Comparison of ENCODE assay signal across 12 mouse cellular contexts in genomic region chr3:141469338-141469737, GRCm38 (mm10). TPM values are rescaled to one million over a fixed set of nuclear protein-coding genes. Genes with fewer than 3 reads are reported as not detected.
DNase-seq lines count a peak whose midpoint lies in the region; ATAC-seq and TF ChIP-seq lines count a peak whose summit lies in the region.
"Had no signal": no experiment of that assay in that cellular context is flagged by ENCODE, and none has a peak within 500 bp of the region (broad histone marks: within the 10 kb centered on the region; RNA-seq: fewer than 3 reads in every experiment).

No protein-coding gene starts in this region.

- TF ChIP-seq CTCF in lung, postnatal 0 days (IDR thresholded peaks at IDR 0.05), result peak; percentile 64

- H3K27me3 ChIP-seq in heart, embryonic 13.5 days (replicated peaks), result peaks cover 15% of the 10 kb centered on the region; the same call in 1 of the 2 replicates
- 0 out of 2 replicates have a peak, but pooled peaks cover 4% of the 10 kb centered on the region for H3K27me3 ChIP-seq in heart, embryonic 12.5 days (replicated peaks)
- H3K27me3 ChIP-seq in lung, postnatal 0 days (replicated peaks; ENCODE audit: insufficient read depth, low read length), result 0 out of 2 replicates have a peak, but pooled peaks cover 8% of the 10 kb centered on the region
- H3K27me3 ChIP-seq in hindbrain, embryonic 10.5 days (ENCODE audit: insufficient read depth, poor library complexity, severe bottlenecking), result peaks cover 29% of the 10 kb centered on the region
- H3K27me3 ChIP-seq: embryonic facial prominence, embryonic 12.5 days had no signal

- no peak for ATAC-seq in heart, embryonic 13.5 days (ENCODE audit: extremely low read depth, insufficient number of reproducible peaks, low FRiP score, low TSS enrichment)
- ATAC-seq in heart, embryonic 12.5 days (ENCODE audit: insufficient number of reproducible peaks, low FRiP score), result no peak
- no peak for ATAC-seq in lung, postnatal 0 days
- no peak for ATAC-seq in CD4-positive, CD25-positive, alpha-beta regulatory T cell, adult 4 months

- H3K4me1 ChIP-seq in heart, embryonic 13.5 days, result peaks cover 18% of the 10 kb centered on the region
- peaks cover 15% of the 10 kb centered on the region for H3K4me1 ChIP-seq in heart, embryonic 12.5 days (replicated peaks)
- no peaks in the 10 kb centered on the region for H3K4me1 ChIP-seq in lung, postnatal 0 days (ENCODE audit: insufficient read depth, low read depth, low read length)
- peaks cover 57% of the 10 kb centered on the region for H3K4me1 ChIP-seq in hindbrain, embryonic 10.5 days (replicated peaks)

- no peak overlapping the region for H3K9ac ChIP-seq in heart, embryonic 13.5 days
- no peak overlapping the region for H3K9ac ChIP-seq in heart, embryonic 12.5 days
- no peak overlapping the region for H3K9ac ChIP-seq in lung, postnatal 0 days (replicated peaks; ENCODE audit: low read depth)
- H3K9ac ChIP-seq: embryonic facial prominence, embryonic 12.5 days had no signal

- TF ChIP-seq EP300 in lung, postnatal 0 days (IDR thresholded peaks at IDR 0.05), result no peak

- H3K9me3 ChIP-seq in heart, embryonic 13.5 days, result no peaks in the 10 kb centered on the region
- H3K9me3 ChIP-seq in heart, embryonic 12.5 days (replicated peaks), result no peaks in the 10 kb centered on the region
- H3K9me3 ChIP-seq in lung, postnatal 0 days (ENCODE audit: low read length), result no peaks in the 10 kb centered on the region
- H3K9me3 ChIP-seq in hindbrain, embryonic 10.5 days, result no peaks in the 10 kb centered on the region
- H3K9me3 ChIP-seq: embryonic facial prominence, embryonic 12.5 days had no signal

- no peak overlapping the region for H3K27ac ChIP-seq in heart, embryonic 13.5 days (replicated peaks)
- no peak overlapping the region for H3K27ac ChIP-seq in heart, embryonic 12.5 days (ENCODE audit: poor library complexity, severe bottlenecking)
- no peak overlapping the region for H3K27ac ChIP-seq in lung, postnatal 0 days (ENCODE audit: low read length)
- no peak overlapping the region for H3K27ac ChIP-seq in hindbrain, embryonic 10.5 days
- H3K27ac ChIP-seq: embryonic facial prominence, embryonic 12.5 days; gastrocnemius, adult 2 months had no signal

- H3K4me2 ChIP-seq in heart, embryonic 13.5 days, result peak overlapping the region; percentile 8; the same call in 1 of the 2 replicates
- H3K4me2 ChIP-seq in heart, embryonic 12.5 days, result no peak overlapping the region
- no peak overlapping the region for H3K4me2 ChIP-seq in lung, postnatal 0 days (replicated peaks; ENCODE audit: low read depth, low read length)
- H3K4me2 ChIP-seq: embryonic facial prominence, embryonic 12.5 days had no signal

- H3K36me3 ChIP-seq in heart, embryonic 13.5 days, result no peaks in the 10 kb centered on the region
- H3K36me3 ChIP-seq in heart, embryonic 12.5 days, result no peaks in the 10 kb centered on the region
- no peaks in the 10 kb centered on the region for H3K36me3 ChIP-seq in lung, postnatal 0 days (ENCODE audit: insufficient read depth, low read length)
- no peaks in the 10 kb centered on the region for H3K36me3 ChIP-seq in hindbrain, embryonic 10.5 days
- H3K36me3 ChIP-seq: embryonic facial prominence, embryonic 12.5 days had no signal

- H3K4me3 ChIP-seq in heart, embryonic 13.5 days, result no peak overlapping the region
- H3K4me3 ChIP-seq in heart, embryonic 12.5 days, result no peak overlapping the region
- H3K4me3 ChIP-seq in lung, postnatal 0 days (ENCODE audit: low read depth, low read length), result no peak overlapping the region
- H3K4me3 ChIP-seq in hindbrain, embryonic 10.5 days, result 0 out of 2 replicates have a peak overlapping the region, but pooled peaks have one; percentile 81
- H3K4me3 ChIP-seq: embryonic facial prominence, embryonic 12.5 days; gastrocnemius, adult 2 months had no signal

- peak; percentile 37 for DNase-seq in lung, postnatal 0 days (ENCODE audit: low spot score)
- no peak for DNase-seq in lung, adult 18-20 months
- no peak for DNase-seq in hindbrain, embryonic 10.5 days (ENCODE audit: low spot score)
- peak; percentile 50 for DNase-seq in retina, postnatal 1 day
- no peak for DNase-seq in ovary, postnatal 10 days (ENCODE audit: low spot score)
- DNase-seq: gastrocnemius, adult 2 months; heart, postnatal 4 days; right cerebral cortex, postnatal 14 days had no signal

- WGBS in heart, embryonic 13.5 days, result 59% methylated on average over 2 of the region's 2 CpGs
- 66% methylated on average over 2 of the region's 2 CpGs for WGBS in heart, embryonic 12.5 days
- 40% methylated on average over 2 of the region's 2 CpGs for WGBS in lung, postnatal 0 days
- WGBS in hindbrain, embryonic 10.5 days, result 74% methylated on average over 2 of the region's 2 CpGs

RNA-seq across cellular contexts. Expression of gene Unc5c, which starts 4.3 kb away (rescaled TPM):
- polyA plus RNA-seq in heart, embryonic 13.5 days (2015; fragmentation: Nextera tagmentation; extraction: Ambion mirVana), result 3.2 and 4.8 TPM in 2 replicates
- 5.6 and 7.4 TPM in 2 replicates for polyA plus RNA-seq in heart, embryonic 12.5 days (2016; fragmentation: Nextera tagmentation; extraction: Ambion mirVana)
- 6.5 and 7.0 TPM in 2 replicates for polyA plus RNA-seq in lung, postnatal 0 days (2015; fragmentation: Nextera tagmentation; extraction: Ambion mirVana)
- 7.8 and 13.1 TPM in 2 replicates for polyA plus RNA-seq in hindbrain, embryonic 10.5 days (2016; fragmentation: Nextera tagmentation; extraction: Ambion mirVana)
- under 1 TPM; 0.13 to 0.16 TPM for polyA plus RNA-seq in CD4-positive, CD25-positive, alpha-beta regulatory T cell, adult 4 months (2017; shearing (Covaris generic))

Comparison
In these comparisons a context has a peak if more than half of its experiments do, and no peak if none do; other contexts are left out.
1. DNase-seq: peak in lung, postnatal 0 days (single experiment) and retina, postnatal 1 day (single experiment); none in lung, adult 18-20 months (0 of 2), hindbrain, embryonic 10.5 days (single experiment) and ovary, postnatal 10 days (single experiment).